In the genomic region with DNA sequence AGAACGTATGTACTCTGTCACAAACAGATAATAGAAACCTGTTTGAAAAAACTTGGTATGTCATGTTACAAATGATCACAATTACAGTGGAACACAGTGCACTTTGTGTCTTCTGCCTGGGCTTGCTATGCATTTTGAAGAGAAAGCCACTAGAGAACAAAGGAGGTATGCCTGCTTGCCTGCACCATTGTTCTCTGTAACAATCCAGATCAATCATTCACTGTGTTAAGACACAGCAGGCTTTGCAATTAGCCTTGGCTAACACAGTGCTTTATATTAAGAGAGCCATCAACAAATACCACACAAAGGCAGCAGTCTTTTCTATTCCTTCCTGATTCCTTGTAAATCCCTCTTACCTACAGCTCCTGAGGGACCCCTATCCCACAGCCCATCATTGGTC, we compare ENCODE assay signal across 10 mouse cellular contexts.
DNase-seq lines count a peak whose midpoint lies in the region; ATAC-seq and TF ChIP-seq lines count a peak whose summit lies in the region.
"Had no signal": no experiment of that assay in that cellular context is flagged by ENCODE, and none has a peak within 500 bp of the region (broad histone marks: within the 10 kb centered on the region; RNA-seq: fewer than 3 reads in every experiment).

No protein-coding gene starts in this region.

- H3K9me3 ChIP-seq in ES-Bruce4 (replicated peaks; ENCODE audit: control insufficient read depth, insufficient read depth, low read length, poor library complexity, severe bottlenecking) = no peaks in the 10 kb centered on the region
- H3K9me3 ChIP-seq in forebrain, embryonic 12.5 days = no peaks in the 10 kb centered on the region
- H3K9me3 ChIP-seq in midbrain, embryonic 11.5 days (ENCODE audit: control insufficient read depth, low read length) = no peaks in the 10 kb centered on the region

- TF ChIP-seq CTCF in ES-Bruce4 (IDR thresholded peaks at IDR 0.05; ENCODE audit: low read depth, low read length) = no peak

- no peak overlapping the region for H3K4me2 ChIP-seq in forebrain, embryonic 12.5 days
- H3K4me2 ChIP-seq in midbrain, embryonic 11.5 days = no peak overlapping the region

- no peak for TF ChIP-seq POLR2A in ES-Bruce4 (IDR thresholded peaks at IDR 0.05; ENCODE audit: insufficient read depth, low read length)

- peak; percentile 1 for DNase-seq in cerebellum, adult 9-10 months
- DNase-seq in cerebellum, postnatal 14 days = no peak
- peak; percentile 85 for DNase-seq in midbrain, embryonic 11.5 days (ENCODE audit: low spot score, missing footprints)
- no peak for DNase-seq in heart, adult 18-20 months
- no peak for DNase-seq in thymus, postnatal 36 days
- DNase-seq: gastrocnemius, postnatal 25 days had no signal

- TF ChIP-seq EP300 in ES-Bruce4 (IDR thresholded peaks at IDR 0.05; ENCODE audit: insufficient read depth, low read depth, low read length) = no peak

- H3K36me3 ChIP-seq in ES-Bruce4 (ENCODE audit: control insufficient read depth, insufficient read depth, low read length, poor library complexity, severe bottlenecking) = no peaks in the 10 kb centered on the region
- H3K36me3 ChIP-seq in forebrain, embryonic 12.5 days (replicated peaks) = no peaks in the 10 kb centered on the region
- H3K36me3 ChIP-seq in midbrain, embryonic 11.5 days (ENCODE audit: control insufficient read depth, insufficient read depth, low read length) = no peaks in the 10 kb centered on the region

- 4% methylated on average over 1 of the region's 1 CpGs for WGBS in forebrain, embryonic 12.5 days
- WGBS in midbrain, embryonic 11.5 days = 18% methylated on average over 1 of the region's 1 CpGs

- H3K27me3 ChIP-seq in ES-Bruce4 (ENCODE audit: control insufficient read depth, insufficient read depth, low read length, poor library complexity, severe bottlenecking) = no peaks in the 10 kb centered on the region
- no peaks in the 10 kb centered on the region for H3K27me3 ChIP-seq in forebrain, embryonic 12.5 days
- no peaks in the 10 kb centered on the region for H3K27me3 ChIP-seq in midbrain, embryonic 11.5 days (ENCODE audit: control insufficient read depth, insufficient read depth, low read length)

- peak overlapping the region; percentile 36; the same call in 1 of the 2 replicates for H3K27ac ChIP-seq in ES-Bruce4 (ENCODE audit: insufficient read depth, low read length)
- H3K27ac ChIP-seq in forebrain, embryonic 12.5 days = no peak overlapping the region
- H3K27ac ChIP-seq in midbrain, embryonic 11.5 days (ENCODE audit: low read depth, low read length) = no peak overlapping the region
- H3K27ac ChIP-seq: liver, embryonic 14.5 days had no signal

- H3K4me1 ChIP-seq in ES-Bruce4 (ENCODE audit: control insufficient read depth, insufficient read depth, low read length) = no peaks in the 10 kb centered on the region
- H3K4me1 ChIP-seq in forebrain, embryonic 12.5 days = peaks cover 8% of the 10 kb centered on the region
- 0 out of 2 replicates have a peak, but pooled peaks cover 5% of the 10 kb centered on the region for H3K4me1 ChIP-seq in midbrain, embryonic 11.5 days (ENCODE audit: control insufficient read depth, insufficient read depth, low read length)

- no peak overlapping the region for H3K4me3 ChIP-seq in ES-Bruce4 (ENCODE audit: low read depth, low read length)
- H3K4me3 ChIP-seq in forebrain, embryonic 12.5 days (replicated peaks) = no peak overlapping the region
- H3K4me3 ChIP-seq in midbrain, embryonic 11.5 days (ENCODE audit: low read depth, low read length) = no peak overlapping the region

- ATAC-seq in forebrain, embryonic 12.5 days (ENCODE audit: low FRiP score) = peak; percentile 83
- peak; percentile 89 for ATAC-seq in midbrain, embryonic 11.5 days (ENCODE audit: low FRiP score)
- ATAC-seq in activated CD4-positive, CD25-positive, alpha-beta regulatory T cell, adult 4 months = no peak

- H3K9ac ChIP-seq in ES-Bruce4 (ENCODE audit: low read depth, poor library complexity, severe bottlenecking) = no peak overlapping the region
- no peak overlapping the region for H3K9ac ChIP-seq in forebrain, embryonic 12.5 days
- H3K9ac ChIP-seq in midbrain, embryonic 11.5 days (ENCODE audit: low read length) = no peak overlapping the region
- H3K9ac ChIP-seq: liver, embryonic 14.5 days had no signal

Comparison
In these comparisons a context has a peak if more than half of its experiments do, and no peak if none do; other contexts are left out.
1. DNase-seq: peak in cerebellum, adult 9-10 months (single experiment) and midbrain, embryonic 11.5 days (single experiment); none in cerebellum, postnatal 14 days (0 of 2), heart, adult 18-20 months (0 of 2) and thymus, postnatal 36 days (0 of 2).